Comparison of ENCODE assay signal across 8 mouse cellular contexts in genomic region chr3:55226501-55227213, GRCm38 (mm10). TPM values are rescaled to one million over a fixed set of nuclear protein-coding genes. Genes with fewer than 3 reads are reported as not detected.
DNase-seq lines count a peak whose midpoint lies in the region; ATAC-seq and TF ChIP-seq lines count a peak whose summit lies in the region.

No protein-coding gene starts in this region.

- peak overlapping the region; percentile 17; the same call in 1 of the 2 replicates for H3K4me2 ChIP-seq in neural tube, embryonic 12.5 days (replicated peaks)
- peak overlapping the region; percentile 28; the same call in 1 of the 2 replicates for H3K4me2 ChIP-seq in embryonic facial prominence, embryonic 15.5 days (replicated peaks)
- H3K4me2 ChIP-seq in intestine, embryonic 16.5 days (ENCODE audit: low read depth, low read length): peak overlapping the region; percentile 19
- H3K4me2 ChIP-seq in myocyte (ENCODE audit: low read depth): peak overlapping the region; percentile 63

- TF ChIP-seq POLR2A in myocyte (IDR thresholded peaks at IDR 0.05; ENCODE audit: insufficient read length, low read depth): no peak
- TF ChIP-seq POLR2A in cerebellum, adult 2 months (IDR thresholded peaks at IDR 0.05; ENCODE audit: borderline replicate concordance, insufficient read depth, low read length): no peak

- no peak overlapping the region for H3K27ac ChIP-seq in neural tube, embryonic 12.5 days
- H3K27ac ChIP-seq in embryonic facial prominence, embryonic 15.5 days (replicated peaks): 0 out of 2 replicates have a peak overlapping the region, but pooled peaks have one; percentile 2
- H3K27ac ChIP-seq in intestine, embryonic 16.5 days (ENCODE audit: low read length): no peak overlapping the region
- no peak overlapping the region for H3K27ac ChIP-seq in cerebellum, adult 2 months (ENCODE audit: insufficient read depth, low read length)

- 33% methylated on average over 18 of the region's 18 CpGs for WGBS in neural tube, embryonic 12.5 days
- WGBS in embryonic facial prominence, embryonic 15.5 days: 14% methylated on average over 18 of the region's 18 CpGs
- 25% methylated on average over 18 of the region's 18 CpGs for WGBS in intestine, embryonic 16.5 days
- WGBS in cerebellum, adult 2 months: 37% methylated on average over 18 of the region's 18 CpGs

- H3K9me3 ChIP-seq in neural tube, embryonic 12.5 days: peaks cover 4% of the 10 kb centered on the region; the same call in 1 of the 2 replicates
- no peaks in the 10 kb centered on the region for H3K9me3 ChIP-seq in embryonic facial prominence, embryonic 15.5 days (replicated peaks)
- peaks cover 3% of the 10 kb centered on the region; the same call in 1 of the 2 replicates for H3K9me3 ChIP-seq in intestine, embryonic 16.5 days (ENCODE audit: control insufficient read depth, low read length)

- no peak for ATAC-seq in neural tube, embryonic 12.5 days (ENCODE audit: low FRiP score, low read depth)
- peak; percentile 85 for ATAC-seq in embryonic facial prominence, embryonic 15.5 days (ENCODE audit: insufficient number of reproducible peaks, low FRiP score, low TSS enrichment, low read depth)
- ATAC-seq in intestine, embryonic 16.5 days: peak; percentile 97

- no peak overlapping the region for H3ac ChIP-seq in myocyte (ENCODE audit: control insufficient read depth, insufficient read length)

- H3K4me3 ChIP-seq in neural tube, embryonic 12.5 days: no peak overlapping the region
- no peak overlapping the region for H3K4me3 ChIP-seq in embryonic facial prominence, embryonic 15.5 days (replicated peaks)
- H3K4me3 ChIP-seq in intestine, embryonic 16.5 days (ENCODE audit: low read length): no peak overlapping the region
- H3K4me3 ChIP-seq in myocyte: no peak overlapping the region
- H3K4me3 ChIP-seq in cerebellum, adult 2 months (replicated peaks; ENCODE audit: insufficient read depth, low read depth, low read length): no peak overlapping the region

- peaks cover 7% of the 10 kb centered on the region; the same call in 1 of the 2 replicates for H3K4me1 ChIP-seq in neural tube, embryonic 12.5 days
- peaks cover 5% of the 10 kb centered on the region; the same call in 1 of the 2 replicates for H3K4me1 ChIP-seq in embryonic facial prominence, embryonic 15.5 days
- peaks cover 3% of the 10 kb centered on the region; the same call in 1 of the 2 replicates for H3K4me1 ChIP-seq in intestine, embryonic 16.5 days (ENCODE audit: control insufficient read depth, insufficient read depth, low read length)
- no peaks in the 10 kb centered on the region for H3K4me1 ChIP-seq in cerebellum, adult 2 months (ENCODE audit: control insufficient read depth, insufficient read depth, low read length)

- no peak for DNase-seq in neural tube, embryonic 10.5 days (ENCODE audit: extremely low spot score, low spot score)
- no peak for DNase-seq in spleen, postnatal 10 days (ENCODE audit: low spot score in 2 of 2)
- DNase-seq in cerebellum, adult 2 months: no peak
- DNase-seq in left cerebral cortex, adult 9 months (ENCODE audit: low spot score in 2 of 2): no peak

- no peaks in the 10 kb centered on the region for H3K27me3 ChIP-seq in neural tube, embryonic 12.5 days (replicated peaks)
- no peaks in the 10 kb centered on the region for H3K27me3 ChIP-seq in embryonic facial prominence, embryonic 15.5 days
- no peaks in the 10 kb centered on the region for H3K27me3 ChIP-seq in intestine, embryonic 16.5 days (replicated peaks; ENCODE audit: control insufficient read depth, insufficient read depth, low read length)
- no peaks in the 10 kb centered on the region for H3K27me3 ChIP-seq in myocyte (ENCODE audit: control insufficient read depth, insufficient read depth, insufficient read length)
- no peaks in the 10 kb centered on the region for H3K27me3 ChIP-seq in cerebellum, adult 2 months (ENCODE audit: control insufficient read depth, insufficient read depth, low read length)

- H3K9ac ChIP-seq in neural tube, embryonic 12.5 days: no peak overlapping the region
- no peak overlapping the region for H3K9ac ChIP-seq in embryonic facial prominence, embryonic 15.5 days
- no peak overlapping the region for H3K9ac ChIP-seq in intestine, embryonic 16.5 days (ENCODE audit: low read depth, low read length)

- no peaks in the 10 kb centered on the region for H3K36me3 ChIP-seq in neural tube, embryonic 12.5 days
- no peaks in the 10 kb centered on the region for H3K36me3 ChIP-seq in embryonic facial prominence, embryonic 15.5 days
- no peaks in the 10 kb centered on the region for H3K36me3 ChIP-seq in intestine, embryonic 16.5 days (ENCODE audit: control insufficient read depth, insufficient read depth, low read length)
- H3K36me3 ChIP-seq in myocyte (ENCODE audit: control insufficient read depth, insufficient read depth): no peaks in the 10 kb centered on the region

- no peak for TF ChIP-seq CTCF in cerebellum, adult 2 months (IDR thresholded peaks at IDR 0.05; ENCODE audit: borderline replicate concordance, insufficient read depth, low read depth, low read length)

- no peaks in the 10 kb centered on the region for H3K79me2 ChIP-seq in myocyte (ENCODE audit: control insufficient read depth, insufficient read depth)

TF ChIP-seq in myocyte, 11 proteins besides CTCF, POLR2A, EP300 and RAD21:
- no peak for TF ChIP-seq SRF (IDR thresholded peaks at IDR 0.05; ENCODE audit: control insufficient read depth, insufficient read length, low read depth)
- peak; percentile 77 for TF ChIP-seq TCF12 (IDR thresholded peaks at IDR 0.05; ENCODE audit: insufficient read depth, poor library complexity, severe bottlenecking)
- TF ChIP-seq MYOD1 (IDR thresholded peaks at IDR 0.05; ENCODE audit: control insufficient read depth in 1 of 3, insufficient read length in 2 of 3, low read depth in 2 of 3): peak; percentile 91 to 99 (median 99)
- TF ChIP-seq E2F4 (IDR thresholded peaks at IDR 0.05; ENCODE audit: insufficient read depth): no peak
- no peak for TF ChIP-seq MAX (IDR thresholded peaks at IDR 0.05; ENCODE audit: low read depth)
- TF ChIP-seq REST (IDR thresholded peaks at IDR 0.05; ENCODE audit: insufficient read depth, insufficient read length): no peak
- peak; percentile 39 for TF ChIP-seq USF1 (IDR thresholded peaks at IDR 0.05; ENCODE audit: low read depth)
- TF ChIP-seq MYOG (IDR thresholded peaks at IDR 0.05; ENCODE audit: control insufficient read depth in 1 of 3, insufficient read depth in 1 of 3, insufficient read length in 2 of 3, low read depth in 2 of 3): peak; percentile 91 to 98 (median 96)
- peak; percentile 95 for TF ChIP-seq TCF3 (IDR thresholded peaks at IDR 0.05; ENCODE audit: insufficient read length, low read depth)
- no peak for TF ChIP-seq POLR2AphosphoS2 (IDR thresholded peaks at IDR 0.05; ENCODE audit: insufficient read length, low read depth)
- no peak for TF ChIP-seq CEBPB (IDR thresholded peaks at IDR 0.05; ENCODE audit: insufficient read depth, poor library complexity, severe bottlenecking)

RNA-seq across cellular contexts. Expression of gene Dclk1, which starts 15.5 kb away (rescaled TPM):
- 171 and 184 TPM in 2 replicates for polyA plus RNA-seq in neural tube, embryonic 12.5 days (2016; fragmentation: Nextera tagmentation; extraction: Ambion mirVana)
- 64.6 and 75.2 TPM in 2 replicates for polyA plus RNA-seq in embryonic facial prominence, embryonic 15.5 days (2015; fragmentation: Nextera tagmentation; extraction: Ambion mirVana)
- polyA plus RNA-seq in intestine, embryonic 16.5 days (2015; fragmentation: Nextera tagmentation; extraction: Ambion mirVana): 9.3 and 11.6 TPM in 2 replicates
- polyA plus RNA-seq in myocyte (2012; fragmentation: generic; extraction: Trizol): 70.4 TPM
- 125 and 145 TPM in 2 replicates for polyA plus RNA-seq in cerebellum, adult 2 months (2012; rRNA removed)

RNA-seq across cellular contexts. Expression of gene Sohlh2, which starts 44.8 kb away (rescaled TPM):
- 0.08 TPM in 1 of 2 replicates, not detected in the other for polyA plus RNA-seq in neural tube, embryonic 12.5 days (2016; fragmentation: Nextera tagmentation; extraction: Ambion mirVana)
- polyA plus RNA-seq in embryonic facial prominence, embryonic 15.5 days (2015; fragmentation: Nextera tagmentation; extraction: Ambion mirVana): not detected in 2 replicates
- polyA plus RNA-seq in intestine, embryonic 16.5 days (2015; fragmentation: Nextera tagmentation; extraction: Ambion mirVana): not detected in 2 replicates
- polyA plus RNA-seq in myocyte (2012; fragmentation: generic; extraction: Trizol): 3.1 TPM
- polyA plus RNA-seq in cerebellum, adult 2 months (2012; rRNA removed): not detected in 2 replicates
